Mouse (Mus musculus): ENCODE measurements around the gene Dusp6. TPM values are rescaled to one million over a fixed set of nuclear protein-coding genes. Genes with fewer than 3 reads are reported as not detected.
"Not testable (repeated sequence)": the region's sequence is repeated elsewhere in the genome, so short reads cannot be mapped to it uniquely, and the experiment has no call there.

Dusp6 gene
- 15.4 and 16.8 TPM in 2 replicates for polyA plus RNA-seq (2015; fragmentation: Nextera tagmentation; extraction: Ambion mirVana)

DNA sequence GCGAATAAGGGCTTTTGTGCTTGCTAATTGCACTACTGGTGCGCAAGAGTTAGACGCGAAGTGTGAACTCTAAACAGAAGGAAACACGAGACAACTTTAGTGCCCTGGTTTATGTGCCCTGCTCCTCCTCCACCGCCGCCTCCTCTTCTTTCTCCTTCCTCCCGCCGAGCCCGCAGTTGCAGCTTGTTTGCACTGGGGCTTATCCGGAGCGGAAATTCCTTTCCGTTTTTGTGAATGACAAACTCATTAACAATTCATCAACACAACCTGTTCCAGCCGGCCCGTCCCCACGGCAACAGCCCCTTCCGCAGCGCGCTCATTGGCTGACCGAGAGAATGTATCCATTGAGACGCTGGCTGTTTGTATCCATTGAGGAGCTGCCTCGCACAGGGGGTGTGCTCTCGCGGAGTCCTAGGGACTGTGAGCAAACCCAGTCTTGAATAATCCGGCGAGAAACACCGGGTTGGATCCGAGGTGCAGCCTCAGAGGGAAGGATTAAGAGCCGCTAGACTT is at the start of gene Dusp6:
TSS of gene Dusp6 (plus strand) at position 365 of the 513 bp plus-strand sequence.
- H3K4me2 ChIP-seq (ENCODE audit: low read depth, low read length) = peak within 1 kb of the TSS; percentile 80
- H3K4me3 ChIP-seq (ENCODE audit: low read depth, low read length) = peak within 1 kb of the TSS; percentile 78
- peak within 1 kb of the TSS; percentile 86 for H3K9ac ChIP-seq (replicated peaks)
- under 1% methylated on average over 29 of the region's 29 CpGs for WGBS (ENCODE audit: insufficient replicate concordance)
- peak within 1 kb of the TSS; percentile 97 for H3K27ac ChIP-seq (ENCODE audit: low read depth)
- peaks cover 19% of the 10 kb centered on the region for H3K4me1 ChIP-seq (ENCODE audit: insufficient read depth)
- H3K36me3 ChIP-seq (replicated peaks; ENCODE audit: insufficient read depth, low read length) = 0 out of 2 replicates have a peak, but pooled peaks cover 4% of the 10 kb centered on the region
- no peak for TF ChIP-seq CTCF (IDR thresholded peaks at IDR 0.05; ENCODE audit: low read depth)
- peak; percentile 74 for TF ChIP-seq EP300 (IDR thresholded peaks at IDR 0.05; ENCODE audit: low read depth)
- no peaks in the 10 kb centered on the region for H3K27me3 ChIP-seq (ENCODE audit: insufficient read depth, low read length)
- DNase-seq = peak; percentile 91
- ATAC-seq = peak; percentile 91
- no peaks in the 10 kb centered on the region for H3K9me3 ChIP-seq (ENCODE audit: low read length)

DNA sequence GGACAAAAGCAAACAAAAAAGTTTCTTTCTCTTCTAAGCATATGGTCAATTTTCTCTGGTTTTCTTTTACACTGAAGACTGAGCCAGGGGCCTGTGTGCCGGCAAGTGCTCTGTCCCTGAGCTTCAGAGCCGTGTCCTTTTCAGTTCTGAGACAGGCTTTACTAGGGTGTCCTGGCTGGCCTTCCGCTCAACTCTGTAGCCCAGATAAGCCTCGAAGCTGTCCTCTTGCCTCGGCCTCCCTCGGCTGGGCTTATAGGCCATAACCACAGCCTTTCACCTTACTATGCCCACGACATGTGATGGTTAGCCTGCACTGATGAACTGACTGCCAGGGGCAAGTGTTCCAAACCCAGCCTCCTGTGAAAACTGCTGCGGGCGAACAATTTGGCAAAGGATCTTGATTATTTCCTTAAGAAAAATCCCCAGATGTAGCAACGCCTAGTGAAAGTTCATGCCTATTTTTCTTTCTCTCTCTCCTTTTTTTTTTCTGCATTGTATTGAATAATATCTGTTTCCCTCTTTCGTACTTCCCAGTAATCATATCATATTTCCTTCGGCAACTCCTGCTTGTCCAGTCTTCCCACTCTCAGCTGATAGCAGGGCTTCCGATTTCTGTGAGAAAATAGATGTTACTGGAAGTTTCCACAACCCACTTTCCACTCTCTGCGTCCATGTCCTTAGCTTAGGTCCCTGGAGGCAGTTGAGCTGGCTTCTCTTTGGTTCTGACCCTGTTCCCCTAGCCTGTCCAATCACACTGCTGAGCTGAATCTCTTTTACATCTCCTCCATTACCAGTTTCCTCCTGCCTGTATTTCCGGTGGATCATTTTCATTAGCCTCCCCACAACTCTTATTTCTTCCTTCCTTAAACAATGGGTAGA is 48.4 kb upstream of the Dusp6 start:
- TF ChIP-seq CTCF (IDR thresholded peaks at IDR 0.05; ENCODE audit: low read depth) = no peak
- no peak for TF ChIP-seq EP300 (IDR thresholded peaks at IDR 0.05; ENCODE audit: low read depth)
- Histone ChIP-seq H3K9me3 (ENCODE audit: low read length) (no peaks in the 10 kb centered on the region), H3K27ac (ENCODE audit: low read depth) (peak overlapping the region; percentile 13; the same call in 1 of the 2 replicates), H3K4me3 (ENCODE audit: low read depth, low read length) (no peak overlapping the region), H3K4me1 (ENCODE audit: insufficient read depth) (peaks cover 7% of the 10 kb centered on the region), H3K27me3 (ENCODE audit: insufficient read depth, low read length) (no peaks in the 10 kb centered on the region), H3K9ac (replicated peaks) (no peak overlapping the region), H3K4me2 (ENCODE audit: low read depth, low read length) (no peak overlapping the region), H3K36me3 (replicated peaks; ENCODE audit: insufficient read depth, low read length) (no peaks in the 10 kb centered on the region)
- 74% methylated on average over 15 of the region's 15 CpGs for WGBS (ENCODE audit: insufficient replicate concordance)
- no peak for DNase-seq
- ATAC-seq = no peak

DNA sequence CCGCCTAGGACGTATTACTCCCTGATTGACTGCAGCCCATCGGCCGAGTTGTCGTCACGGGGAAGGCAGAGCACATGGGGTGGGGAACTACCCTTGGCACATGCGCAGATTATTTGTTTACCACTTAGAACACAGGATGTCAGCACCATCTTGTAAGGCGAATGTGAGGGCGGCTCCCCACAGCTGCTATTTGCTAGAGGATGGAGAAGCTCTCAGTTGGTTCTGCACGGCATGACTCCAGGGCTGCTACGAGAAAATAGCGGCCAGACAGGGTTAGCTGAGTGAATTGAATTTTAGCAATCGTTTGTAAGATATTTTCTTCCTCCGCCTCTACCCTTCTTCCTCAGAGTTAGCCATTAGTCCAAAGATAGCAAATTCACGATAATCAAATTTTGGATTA is 46.5 kb upstream of the Dusp6 start:
- H3K36me3 ChIP-seq (replicated peaks; ENCODE audit: insufficient read depth, low read length); H3K9me3 ChIP-seq (ENCODE audit: low read length); H3K27me3 ChIP-seq (ENCODE audit: insufficient read depth, low read length); H3K27ac ChIP-seq (ENCODE audit: low read depth); H3K9ac ChIP-seq (replicated peaks); H3K4me2 ChIP-seq (ENCODE audit: low read depth, low read length); ATAC-seq; H3K4me1 ChIP-seq (ENCODE audit: insufficient read depth); H3K4me3 ChIP-seq (ENCODE audit: low read depth, low read length); DNase-seq: not testable (repeated sequence)
- whole genome bisulfite sequencing (ENCODE audit: insufficient replicate concordance) = 86% methylated on average over 15 of the region's 15 CpGs

DNA sequence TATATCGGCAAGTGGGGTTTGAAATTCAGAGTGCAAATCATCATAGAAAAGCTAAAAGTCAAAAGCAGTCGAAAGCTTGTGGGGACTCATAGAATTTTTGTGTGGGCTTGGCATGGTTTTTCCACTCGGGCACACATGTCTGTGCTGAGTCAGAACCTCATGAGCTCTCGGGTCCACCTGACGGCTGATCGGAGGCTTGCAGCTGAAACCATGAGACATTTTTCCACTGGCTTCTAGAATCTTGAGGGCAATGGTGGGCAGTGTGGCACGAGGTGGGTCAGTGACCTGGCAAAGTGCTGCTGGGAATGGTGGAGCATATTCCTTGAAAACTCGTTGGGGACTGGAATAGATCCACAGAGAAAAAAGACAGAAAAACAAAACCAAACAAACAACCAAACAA is 41.5 kb upstream of the Dusp6 start:
- Histone ChIP-seq H3K27me3 (ENCODE audit: insufficient read depth, low read length) (no peaks in the 10 kb centered on the region), H3K27ac (ENCODE audit: low read depth) (no peak overlapping the region), H3K9me3 (ENCODE audit: low read length) (no peaks in the 10 kb centered on the region), H3K4me3 (ENCODE audit: low read depth, low read length) (no peak overlapping the region), H3K9ac (replicated peaks) (no peak overlapping the region), H3K4me1 (ENCODE audit: insufficient read depth) (peaks cover 6% of the 10 kb centered on the region; the same call in 1 of the 2 replicates), H3K36me3 (replicated peaks; ENCODE audit: insufficient read depth, low read length) (no peaks in the 10 kb centered on the region), H3K4me2 (ENCODE audit: low read depth, low read length) (no peak overlapping the region)
- no peak for TF ChIP-seq EP300 (IDR thresholded peaks at IDR 0.05; ENCODE audit: low read depth)
- no peak for TF ChIP-seq CTCF (IDR thresholded peaks at IDR 0.05; ENCODE audit: low read depth)
- DNase-seq (no peak), ATAC-seq (no peak)
- WGBS (ENCODE audit: insufficient replicate concordance) = 78% methylated on average over 8 of the region's 8 CpGs

DNA sequence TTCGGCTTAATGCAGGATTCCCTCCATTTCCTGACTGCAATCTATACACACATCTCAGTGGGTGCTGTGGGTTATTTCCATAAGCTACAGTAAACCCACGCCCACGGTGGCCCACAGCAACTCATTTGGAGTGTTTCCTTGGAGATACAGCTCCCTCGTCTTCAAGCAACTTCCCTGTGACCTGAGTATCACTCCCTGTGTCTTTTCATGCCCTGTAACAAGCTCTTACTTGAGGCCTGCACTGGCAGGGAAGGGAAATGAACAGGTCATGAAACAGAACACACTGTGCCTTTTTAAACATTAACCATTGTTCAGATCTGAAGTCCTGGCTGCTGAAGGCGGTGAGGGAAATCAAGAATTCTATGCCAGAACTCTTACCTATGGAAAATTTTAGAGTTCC is 40.3 kb upstream of the Dusp6 start:
- peak overlapping the region; percentile 71 for H3K27ac ChIP-seq (ENCODE audit: low read depth)
- no peaks in the 10 kb centered on the region for H3K9me3 ChIP-seq (ENCODE audit: low read length)
- DNase-seq (no peak), ATAC-seq (no peak)
- no peaks in the 10 kb centered on the region for H3K36me3 ChIP-seq (replicated peaks; ENCODE audit: insufficient read depth, low read length)
- TF ChIP-seq EP300 (IDR thresholded peaks at IDR 0.05; ENCODE audit: low read depth) = no peak
- no peak for TF ChIP-seq CTCF (IDR thresholded peaks at IDR 0.05; ENCODE audit: low read depth)
- H3K9ac ChIP-seq (replicated peaks) = no peak overlapping the region
- H3K4me1 ChIP-seq (ENCODE audit: insufficient read depth) = peaks cover 7% of the 10 kb centered on the region
- no peaks in the 10 kb centered on the region for H3K27me3 ChIP-seq (ENCODE audit: insufficient read depth, low read length)
- no peak overlapping the region for H3K4me2 ChIP-seq (ENCODE audit: low read depth, low read length)
- H3K4me3 ChIP-seq (ENCODE audit: low read depth, low read length) = no peak overlapping the region
- 49% methylated on average over 5 of the region's 5 CpGs for WGBS (ENCODE audit: insufficient replicate concordance)

DNA sequence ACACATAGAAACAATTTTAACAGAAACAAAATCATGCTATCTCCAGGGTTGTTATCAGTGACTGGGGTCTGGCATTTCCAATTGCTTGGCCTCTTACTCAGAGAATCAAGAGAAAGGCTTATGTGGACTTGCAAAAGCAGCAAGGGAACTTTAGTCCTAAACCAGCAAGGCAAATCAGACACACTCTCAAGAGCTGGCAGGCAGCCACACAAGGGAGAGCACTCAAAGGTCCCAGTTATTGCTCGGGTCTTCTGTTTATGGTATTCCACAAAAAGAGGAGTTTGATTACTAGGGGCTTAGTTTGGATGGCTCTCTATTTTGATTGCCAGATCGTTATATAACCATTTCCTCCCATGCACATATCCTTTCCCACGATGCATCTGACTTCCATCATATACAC is 38.8 kb upstream of the Dusp6 start:
- H3K4me3 ChIP-seq (ENCODE audit: low read depth, low read length) = no peak overlapping the region
- H3K4me2 ChIP-seq (ENCODE audit: low read depth, low read length) = no peak overlapping the region
- no peak for TF ChIP-seq EP300 (IDR thresholded peaks at IDR 0.05; ENCODE audit: low read depth)
- no peak for TF ChIP-seq CTCF (IDR thresholded peaks at IDR 0.05; ENCODE audit: low read depth)
- H3K36me3 ChIP-seq (replicated peaks; ENCODE audit: insufficient read depth, low read length) = no peaks in the 10 kb centered on the region
- no peak overlapping the region for H3K9ac ChIP-seq (replicated peaks)
- DNase-seq (no peak), ATAC-seq (no peak)
- WGBS (ENCODE audit: insufficient replicate concordance) = 51% methylated on average over 3 of the region's 3 CpGs
- peaks cover 22% of the 10 kb centered on the region for H3K4me1 ChIP-seq (ENCODE audit: insufficient read depth)
- no peak overlapping the region for H3K27ac ChIP-seq (ENCODE audit: low read depth)
- H3K27me3 ChIP-seq (ENCODE audit: insufficient read depth, low read length) = no peaks in the 10 kb centered on the region
- no peaks in the 10 kb centered on the region for H3K9me3 ChIP-seq (ENCODE audit: low read length)
